Mouse (Mus musculus) lung, postnatal 0 days (tissue): ENCODE data around the gene Gsg1l.

Experiments
- CTCF ChIP-seq: IDR thresholded peaks from 2 replicates; pipeline ENCODE4 v1.5.1; 2016; ENCODE audit warnings: antibody characterized with exemption, mild to moderate bottlenecking
- EP300 ChIP-seq: IDR thresholded peaks from 2 replicates; pipeline ENCODE4 v1.6.1; 2016; ENCODE audit warnings: antibody characterized with exemption, mild to moderate bottlenecking, control low read depth

GRCm38 (mm10) chr7:126126502-126126901, 44.3 kb upstream of the Gsg1l start:
- TF ChIP-seq CTCF (no peak), EP300 (no peak)
